Mouse (Mus musculus) ES-E14 (cell line): ENCODE results near the gene Vgf. TPM values are rescaled to one million over a fixed set of nuclear protein-coding genes. Genes with fewer than 3 reads are reported as not detected.

Experiments used
- DNase-seq: peaks from one replicate; pipeline ENCODE4 v3.0.0-alpha.2; 2013; ENCODE audit warnings: low read depth, low spot score
- H3K27ac ChIP-seq: 2 replicates; pipeline ENCODE4 v1.5.1; 2012; ENCODE audit warnings: low read depth, mild to moderate bottlenecking, low read length, moderate library complexity, mixed read lengths; ENCODE audit not compliant: poor library complexity, insufficient read depth, severe bottlenecking
- H3K36me3 ChIP-seq: 2 replicates; pipeline ENCODE4 v1.6.1; 2012; ENCODE audit warnings: mild to moderate bottlenecking, low read length, moderate library complexity, mixed read lengths; ENCODE audit not compliant: control insufficient read depth, poor library complexity, insufficient read depth, severe bottlenecking
- H3K4me1 ChIP-seq, 2 experiments: fragments of 150-350 bp in 1 of 2; sonication (generic) in 1 of 2; 2 replicates each; pipeline ENCODE4 v1.6.1; 2012; ENCODE audit warnings: low read length in 2 of 2, mild to moderate bottlenecking in 1 of 2, mixed read lengths in 1 of 2; ENCODE audit not compliant: control insufficient read depth in 2 of 2, insufficient read depth in 2 of 2, poor library complexity in 1 of 2
- H3K4me3 ChIP-seq, 2 experiments: fragments of 150-350 bp in 1 of 2; sonication (generic) in 1 of 2; 2 replicates each; pipeline ENCODE4 v1.5.1; 2012; ENCODE audit warnings: low read length in 2 of 2, low read depth in 1 of 2, mild to moderate bottlenecking in 1 of 2, mixed read lengths in 1 of 2; ENCODE audit not compliant: insufficient read depth in 1 of 2, poor library complexity in 1 of 2, severe bottlenecking in 1 of 2
- H3K9ac ChIP-seq: 2 replicates; pipeline ENCODE4 v1.6.1; 2012; ENCODE audit warnings: low read depth, mild to moderate bottlenecking, low read length, mixed read lengths; ENCODE audit not compliant: poor library complexity, insufficient read depth, severe bottlenecking
- H3K9me3 ChIP-seq: fragments of 150-350 bp; sonication (generic); 2 replicates; pipeline ENCODE4 v1.6.1; 2012; ENCODE audit warnings: low read depth, mild to moderate bottlenecking, low read length; ENCODE audit not compliant: control insufficient read depth, insufficient read depth
- CHD2 ChIP-seq: IDR thresholded peaks from 2 replicates; pipeline ENCODE4 v1.6.1; 2014; ENCODE audit warnings: mild to moderate bottlenecking, low read depth, low read length, inconsistent platforms
- HCFC1 ChIP-seq: IDR thresholded peaks from 2 replicates; pipeline ENCODE4 v1.6.1; 2012; ENCODE audit warnings: low read length, inconsistent platforms, borderline replicate concordance; ENCODE audit not compliant: insufficient read depth
- MAFK ChIP-seq: IDR thresholded peaks from 2 replicates; pipeline ENCODE4 v1.6.1; 2014; ENCODE audit warnings: mild to moderate bottlenecking, low read depth, low read length, inconsistent platforms; ENCODE audit not compliant: insufficient read depth
- ZC3H11A ChIP-seq: IDR thresholded peaks from 2 replicates; pipeline ENCODE4 v1.6.1; 2012; ENCODE audit warnings: low read depth, mild to moderate bottlenecking, inconsistent platforms, low read length, borderline replicate concordance
- ZNF384 ChIP-seq: IDR thresholded peaks from 2 replicates; pipeline ENCODE4 v1.6.1; 2012; ENCODE audit warnings: low read depth, low read length, inconsistent platforms
- in situ Hi-C, 2 experiments: fragments of 600-800 bp; cut with MboI; formaldehyde crosslinking; loops; one replicate each; pipeline ENCODE4 v1.15.1; 2025; ENCODE audit warnings: low sequenced_read_pairs in 2 of 2, inconsistent platforms in 1 of 2; ENCODE audit not compliant: unreplicated experiment in 2 of 2
- total RNA-seq: library from RNA; depleted of rRNA; stranded (reverse); fragments of 300-350 nt; gene quantifications from 2 replicates; pipeline ENCODE4 v1.2.3, GENCODE M21; 2012

Gene Vgf
- total RNA-seq, 1 experiment = 45.6 TPM

GRCm38 (mm10) chr5:136982338-136982930, 43.8 kb upstream of the Vgf start:
- no peak for TF ChIP-seq ZNF384
- TF ChIP-seq ZC3H11A = no peak
- TF ChIP-seq CHD2 = no peak
- TF ChIP-seq MAFK = no peak
- TF ChIP-seq HCFC1 = no peak
- H3K4me1 ChIP-seq = 0 out of 4 replicates have a peak, but pooled peaks cover 0 to 2% of the 10 kb centered on the region in 2 experiments
- H3K36me3 ChIP-seq = peaks cover 3% of the 10 kb centered on the region
- no peak overlapping the region for H3K4me3 ChIP-seq
- no peak overlapping the region for H3K9ac ChIP-seq
- in situ Hi-C loops = no loop called here
- H3K27ac ChIP-seq = no peak overlapping the region
- H3K9me3 ChIP-seq = no peaks in the 10 kb centered on the region
- DNase-seq = peak; percentile 39

- TF ChIP-seq HCFC1 = no peak
- no peak for TF ChIP-seq CHD2
- no peak for TF ChIP-seq MAFK
- no peak for TF ChIP-seq ZC3H11A
- no peak for TF ChIP-seq ZNF384
- no peaks in the 10 kb centered on the region for H3K9me3 ChIP-seq
- no peak overlapping the region for H3K4me3 ChIP-seq
- H3K9ac ChIP-seq = no peak overlapping the region
- H3K4me1 ChIP-seq = 0 out of 4 replicates have a peak, but pooled peaks cover 0 to 9% of the 10 kb centered on the region in 2 experiments
- no peak for DNase-seq
- in situ Hi-C loops = no loop called here
- H3K27ac ChIP-seq = no peak overlapping the region
- H3K36me3 ChIP-seq = peaks cover 9% of the 10 kb centered on the region
Measured at GRCm38 (mm10) chr5:136984828-136985227, 41.4 kb upstream of the Vgf start.

- peak; percentile 98 for DNase-seq
- peak within 1 kb of the TSS; percentile 76 to 89 for H3K4me3 ChIP-seq
- no peaks in the 10 kb centered on the region for H3K9me3 ChIP-seq
- in situ Hi-C loops = no loop called here
- peak within 1 kb of the TSS; percentile 71 for H3K27ac ChIP-seq
- TF ChIP-seq ZNF384 (peak; percentile 86), CHD2 (no peak), HCFC1 (peak; percentile 86)
- peaks cover 28% of the 10 kb centered on the region for H3K36me3 ChIP-seq
- H3K4me1 ChIP-seq = 0 out of 4 replicates have a peak, but pooled peaks cover 0 to 9% of the 10 kb centered on the region in 2 experiments
- H3K9ac ChIP-seq = peak within 1 kb of the TSS; percentile 87
Measured at GRCm38 (mm10) chr5:136986695-136987137, 39.5 kb upstream of the Vgf start, which contains the start of gene Plod3. Gene Plod3, plus strand, starts transcription at chr5:136987019.

- H3K36me3 ChIP-seq = peaks cover 31% of the 10 kb centered on the region
- peak; percentile 47 for DNase-seq
- H3K9ac ChIP-seq = peak overlapping the region; percentile 85
- no peaks in the 10 kb centered on the region for H3K9me3 ChIP-seq
- in situ Hi-C loops = no loop called here
- TF ChIP-seq ZNF384 (no peak), MAFK (0 out of 2 replicates have a peak, but pooled peaks have one; percentile 10), ZC3H11A (no peak)
- peak overlapping the region; percentile 71 for H3K27ac ChIP-seq
- H3K4me1 ChIP-seq = 0 out of 4 replicates have a peak, but pooled peaks cover 0 to 9% of the 10 kb centered on the region in 2 experiments
- H3K4me3 ChIP-seq = peak overlapping the region; percentile 75 to 89
Measured at GRCm38 (mm10) chr5:136987138-136987933, 38.9 kb upstream of the Vgf start.
